Mouse (Mus musculus): Measurements from ENCODE around the gene Trip12.

GRCm38 (mm10) chr1:84882066-84882532, 41.8 kb upstream of the Trip12 start:
- TF ChIP-seq POLR2A (IDR thresholded peaks at IDR 0.05; ENCODE audit: low read depth, low read length) (no peak), CTCF (IDR thresholded peaks at IDR 0.05; ENCODE audit: extremely low read depth, insufficient read depth, insufficient read length, insufficient replicate concordance) (no peak)

Data from spleen, adult 2 months (tissue).